In the genomic region with DNA sequence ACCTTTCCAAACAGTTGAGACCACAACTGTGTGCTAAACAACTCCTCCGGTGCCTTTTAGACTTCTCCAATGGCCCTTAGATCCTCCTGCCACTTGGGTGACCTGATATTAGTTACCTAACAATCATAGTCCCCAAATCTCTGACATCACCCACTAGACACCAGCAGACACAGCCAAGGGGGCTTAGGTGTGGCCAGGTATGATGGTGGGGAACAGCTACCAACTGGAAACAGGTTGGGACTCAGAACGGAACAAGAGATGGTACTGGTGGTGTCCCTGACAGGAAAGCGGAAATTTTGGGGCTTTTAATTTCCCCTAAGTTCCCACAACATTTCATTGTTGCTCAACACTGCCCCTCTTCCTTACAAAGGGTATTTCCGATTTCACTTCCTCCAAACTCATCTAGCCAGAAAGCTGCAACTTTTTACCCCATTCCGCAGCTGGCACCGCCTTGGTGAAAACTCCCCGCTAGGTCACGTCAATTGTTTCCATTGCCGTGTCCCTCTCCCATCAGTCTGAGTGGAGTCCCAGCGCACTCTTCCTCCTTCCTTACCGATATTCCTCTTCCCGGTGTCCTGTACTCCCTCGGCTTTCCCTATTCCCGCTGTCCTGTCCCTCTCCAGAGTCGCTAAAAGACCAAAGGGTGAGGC, we compare ENCODE assay signal across 8 mouse cellular contexts. TPM values are rescaled to one million over a fixed set of nuclear protein-coding genes. Genes with fewer than 3 reads are reported as not detected.
A peak's percentile ranks its signal among the peaks of the same experiment; 100 is the strongest.
DNase-seq lines count a peak whose midpoint lies in the region; ATAC-seq and TF ChIP-seq lines count a peak whose summit lies in the region.

No protein-coding gene starts in this region.

- peak; percentile 39 for TF ChIP-seq CTCF in layer of hippocampus, adult 2 months (conservative IDR thresholded peaks at IDR 0.05)
- peak; percentile 19; the same call in 1 of the 2 replicates for TF ChIP-seq CTCF in hindbrain, postnatal 0 days (IDR thresholded peaks at IDR 0.05; ENCODE audit: low read depth)

- no peak for DNase-seq in layer of hippocampus, adult 2 months (ENCODE audit: low spot score in 2 of 2)
- DNase-seq in layer of hippocampus, adult 18-20 months (ENCODE audit: low spot score in 2 of 2) = no peak
- peak; percentile 13 for DNase-seq in embryonic facial prominence, embryonic 11.5 days (ENCODE audit: low spot score)
- DNase-seq in hindbrain, postnatal 0 days (ENCODE audit: low spot score) = peak; percentile 35
- no peak for DNase-seq in cerebellum, adult 11 months
- DNase-seq in cerebellum, adult 18-20 months = no peak

- peaks cover 5% of the 10 kb centered on the region for H3K4me1 ChIP-seq in embryonic facial prominence, embryonic 11.5 days (ENCODE audit: control insufficient read depth, insufficient read depth, low read length)
- peaks cover 33% of the 10 kb centered on the region for H3K4me1 ChIP-seq in hindbrain, postnatal 0 days (ENCODE audit: insufficient read depth, low read length)
- H3K4me1 ChIP-seq in megakaryocyte, embryonic 14.5 days = peaks cover 64% of the 10 kb centered on the region
- H3K4me1 ChIP-seq in stomach, embryonic 16.5 days (ENCODE audit: control insufficient read depth, insufficient read depth, low read length) = peaks cover 42% of the 10 kb centered on the region

- peak overlapping the region; percentile 93 for H3K4me3 ChIP-seq in layer of hippocampus, adult 2 months
- peak overlapping the region; percentile 83 for H3K4me3 ChIP-seq in embryonic facial prominence, embryonic 11.5 days (ENCODE audit: low read depth, low read length)
- peak overlapping the region; percentile 61 for H3K4me3 ChIP-seq in hindbrain, postnatal 0 days (ENCODE audit: low read length)
- peak overlapping the region; percentile 100 for H3K4me3 ChIP-seq in megakaryocyte, embryonic 14.5 days (replicated peaks)
- H3K4me3 ChIP-seq in stomach, embryonic 16.5 days (replicated peaks; ENCODE audit: low read length) = peak overlapping the region; percentile 76

- H3K9ac ChIP-seq in embryonic facial prominence, embryonic 11.5 days (replicated peaks; ENCODE audit: low read length) = peak overlapping the region; percentile 64
- H3K9ac ChIP-seq in hindbrain, postnatal 0 days (replicated peaks; ENCODE audit: low read length) = peak overlapping the region; percentile 46
- peak overlapping the region; percentile 75 for H3K9ac ChIP-seq in stomach, embryonic 16.5 days (ENCODE audit: low read length)

- no peaks in the 10 kb centered on the region for H3K9me3 ChIP-seq in embryonic facial prominence, embryonic 11.5 days (replicated peaks; ENCODE audit: control insufficient read depth, low read length)
- H3K9me3 ChIP-seq in hindbrain, postnatal 0 days (ENCODE audit: low read length) = no peaks in the 10 kb centered on the region
- no peaks in the 10 kb centered on the region for H3K9me3 ChIP-seq in megakaryocyte, embryonic 14.5 days
- H3K9me3 ChIP-seq in stomach, embryonic 16.5 days (replicated peaks; ENCODE audit: control insufficient read depth, low read length) = no peaks in the 10 kb centered on the region

- peak overlapping the region; percentile 86 for H3K27ac ChIP-seq in layer of hippocampus, adult 2 months
- H3K27ac ChIP-seq in embryonic facial prominence, embryonic 11.5 days (replicated peaks; ENCODE audit: low read depth, low read length) = peak overlapping the region; percentile 56
- peak overlapping the region; percentile 73; the same call in 1 of the 2 replicates for H3K27ac ChIP-seq in hindbrain, postnatal 0 days
- peak overlapping the region; percentile 86 for H3K27ac ChIP-seq in stomach, embryonic 16.5 days (ENCODE audit: low read length)

- peaks cover 4% of the 10 kb centered on the region for H3K36me3 ChIP-seq in embryonic facial prominence, embryonic 11.5 days (replicated peaks; ENCODE audit: control insufficient read depth, insufficient read depth, low read depth, low read length)
- H3K36me3 ChIP-seq in hindbrain, postnatal 0 days (ENCODE audit: insufficient read depth, low read length) = no peaks in the 10 kb centered on the region
- peaks cover 34% of the 10 kb centered on the region for H3K36me3 ChIP-seq in megakaryocyte, embryonic 14.5 days (replicated peaks; ENCODE audit: low read length)
- no peaks in the 10 kb centered on the region for H3K36me3 ChIP-seq in stomach, embryonic 16.5 days (ENCODE audit: control insufficient read depth, insufficient read depth, low read length)

- 7% methylated on average over 15 of the region's 15 CpGs for WGBS in embryonic facial prominence, embryonic 11.5 days
- WGBS in hindbrain, postnatal 0 days = 5% methylated on average over 15 of the region's 15 CpGs
- 6% methylated on average over 15 of the region's 15 CpGs for WGBS in stomach, embryonic 16.5 days

- no peaks in the 10 kb centered on the region for H3K27me3 ChIP-seq in embryonic facial prominence, embryonic 11.5 days (ENCODE audit: control insufficient read depth, insufficient read depth, low read length)
- no peaks in the 10 kb centered on the region for H3K27me3 ChIP-seq in hindbrain, postnatal 0 days (ENCODE audit: insufficient read depth, low read length)
- no peaks in the 10 kb centered on the region for H3K27me3 ChIP-seq in megakaryocyte, embryonic 14.5 days (replicated peaks)
- no peaks in the 10 kb centered on the region for H3K27me3 ChIP-seq in stomach, embryonic 16.5 days (ENCODE audit: control insufficient read depth, insufficient read depth, low read length)

- peak overlapping the region; percentile 93 for H3K4me2 ChIP-seq in embryonic facial prominence, embryonic 11.5 days (ENCODE audit: low read depth, low read length)
- H3K4me2 ChIP-seq in hindbrain, postnatal 0 days (ENCODE audit: low read depth, low read length) = peak overlapping the region; percentile 92
- peak overlapping the region; percentile 99 for H3K4me2 ChIP-seq in stomach, embryonic 16.5 days (ENCODE audit: low read depth, low read length)

- ATAC-seq in embryonic facial prominence, embryonic 11.5 days (replicated peaks; ENCODE audit: insufficient number of reproducible peaks, low FRiP score, low TSS enrichment, low read depth) = no peak
- ATAC-seq in hindbrain, postnatal 0 days = no peak
- ATAC-seq in stomach, embryonic 16.5 days (ENCODE audit: insufficient read depth, low FRiP score) = no peak

RNA-seq across cellular contexts. Expression of a gene that starts 0.7 kb away (rescaled TPM):
- total RNA-seq in layer of hippocampus, adult 2 months (2021) = 10 to 100 TPM; 80.2 to 82.3 TPM
- total RNA-seq in layer of hippocampus, adult 18-20 months (2021) = 10 to 100 TPM; 86.6 to 88.0 TPM
- polyA plus RNA-seq in embryonic facial prominence, embryonic 11.5 days (2014; fragmentation: Nextera tagmentation; extraction: Ambion mirVana) = 50.9 and 58.1 TPM in 2 replicates
- total RNA-seq in hindbrain, postnatal 0 days (2014; rRNA removed) = 127 and 135 TPM in 2 replicates
- 76.5 and 77.5 TPM in 2 replicates for polyA plus RNA-seq in hindbrain, postnatal 0 days (2015; fragmentation: Nextera tagmentation; extraction: Ambion mirVana)
- 474 and 728 TPM in 2 replicates for polyA plus RNA-seq in megakaryocyte, embryonic 14.5 days (2012; ENCODE audit: insufficient read depth, low replicate concordance)
- polyA plus RNA-seq in stomach, embryonic 16.5 days (2015; fragmentation: Nextera tagmentation; extraction: Ambion mirVana) = 77.2 and 98.4 TPM in 2 replicates

RNA-seq across cellular contexts. Expression of a gene that starts 30.4 kb away (rescaled TPM):
- total RNA-seq in layer of hippocampus, adult 2 months (2021) = 1 to 10 TPM; 5.0 to 5.6 TPM
- total RNA-seq in layer of hippocampus, adult 18-20 months (2021) = 1 to 10 TPM; 4.8 to 5.6 TPM
- 0.43 and 0.61 TPM in 2 replicates for polyA plus RNA-seq in embryonic facial prominence, embryonic 11.5 days (2014; fragmentation: Nextera tagmentation; extraction: Ambion mirVana)
- total RNA-seq in hindbrain, postnatal 0 days (2014; rRNA removed) = 3.1 and 6.0 TPM in 2 replicates
- polyA plus RNA-seq in hindbrain, postnatal 0 days (2015; fragmentation: Nextera tagmentation; extraction: Ambion mirVana) = 0.29 and 0.33 TPM in 2 replicates
- polyA plus RNA-seq in megakaryocyte, embryonic 14.5 days (2012; ENCODE audit: insufficient read depth, low replicate concordance) = 4.8 and 6.6 TPM in 2 replicates
- 1.9 and 2.0 TPM in 2 replicates for polyA plus RNA-seq in stomach, embryonic 16.5 days (2015; fragmentation: Nextera tagmentation; extraction: Ambion mirVana)

RNA-seq across cellular contexts. Expression of a gene that starts 34.4 kb away (rescaled TPM):
- total RNA-seq in layer of hippocampus, adult 2 months (2021) = 10 to 100 TPM; 32.5 to 39.0 TPM
- total RNA-seq in layer of hippocampus, adult 18-20 months (2021) = 10 to 100 TPM; 34.0 to 34.2 TPM
- 6.5 and 7.7 TPM in 2 replicates for polyA plus RNA-seq in embryonic facial prominence, embryonic 11.5 days (2014; fragmentation: Nextera tagmentation; extraction: Ambion mirVana)
- 38.7 and 43.4 TPM in 2 replicates for total RNA-seq in hindbrain, postnatal 0 days (2014; rRNA removed)
- polyA plus RNA-seq in hindbrain, postnatal 0 days (2015; fragmentation: Nextera tagmentation; extraction: Ambion mirVana) = 7.6 and 8.9 TPM in 2 replicates
- 34.7 and 62.6 TPM in 2 replicates for polyA plus RNA-seq in megakaryocyte, embryonic 14.5 days (2012; ENCODE audit: insufficient read depth, low replicate concordance)
- 9.3 and 11.2 TPM in 2 replicates for polyA plus RNA-seq in stomach, embryonic 16.5 days (2015; fragmentation: Nextera tagmentation; extraction: Ambion mirVana)

RNA-seq across cellular contexts. Expression of a gene that starts 40.2 kb away (rescaled TPM):
- total RNA-seq in layer of hippocampus, adult 2 months (2021) = 100 to 1,000 TPM; 127 to 137 TPM
- total RNA-seq in layer of hippocampus, adult 18-20 months (2021) = 100 to 1,000 TPM; 133 TPM
- 25.0 and 27.8 TPM in 2 replicates for polyA plus RNA-seq in embryonic facial prominence, embryonic 11.5 days (2014; fragmentation: Nextera tagmentation; extraction: Ambion mirVana)
- total RNA-seq in hindbrain, postnatal 0 days (2014; rRNA removed) = 272 and 321 TPM in 2 replicates
- polyA plus RNA-seq in hindbrain, postnatal 0 days (2015; fragmentation: Nextera tagmentation; extraction: Ambion mirVana) = 149 and 160 TPM in 2 replicates
- polyA plus RNA-seq in megakaryocyte, embryonic 14.5 days (2012; ENCODE audit: insufficient read depth, low replicate concordance) = 26.0 and 29.6 TPM in 2 replicates
- polyA plus RNA-seq in stomach, embryonic 16.5 days (2015; fragmentation: Nextera tagmentation; extraction: Ambion mirVana) = 20.6 and 22.1 TPM in 2 replicates

RNA-seq across cellular contexts. Expression of a gene that starts 49.7 kb away (rescaled TPM):
- not detected for total RNA-seq in layer of hippocampus, adult 2 months (2021)
- not detected for total RNA-seq in layer of hippocampus, adult 18-20 months (2021)
- 1.9 and 2.4 TPM in 2 replicates for polyA plus RNA-seq in embryonic facial prominence, embryonic 11.5 days (2014; fragmentation: Nextera tagmentation; extraction: Ambion mirVana)
- total RNA-seq in hindbrain, postnatal 0 days (2014; rRNA removed) = not detected in 2 replicates
- polyA plus RNA-seq in hindbrain, postnatal 0 days (2015; fragmentation: Nextera tagmentation; extraction: Ambion mirVana) = 0.39 and 0.60 TPM in 2 replicates
- not detected in 2 replicates for polyA plus RNA-seq in megakaryocyte, embryonic 14.5 days (2012; ENCODE audit: insufficient read depth, low replicate concordance)
- polyA plus RNA-seq in stomach, embryonic 16.5 days (2015; fragmentation: Nextera tagmentation; extraction: Ambion mirVana) = 0.41 and 0.48 TPM in 2 replicates

Comparison
In these comparisons a context has a peak if more than half of its experiments do, and no peak if none do; other contexts are left out.
1. DNase-seq: peak in embryonic facial prominence, embryonic 11.5 days (single experiment) and hindbrain, postnatal 0 days (single experiment); none in layer of hippocampus, adult 2 months (0 of 2), layer of hippocampus, adult 18-20 months (0 of 2), cerebellum, adult 11 months (single experiment) and cerebellum, adult 18-20 months (0 of 2).
2. Peak in every context shown above with its lines, with median percentiles within 50 percentile points of each other: H3K27ac ChIP-seq, H3K4me3 ChIP-seq, H3K4me2 ChIP-seq and H3K9ac ChIP-seq.